In genomic region chr19:6278439-6279073, GRCm38 (mm10) we compare ENCODE assay signal across 8 mouse cellular contexts. TPM values are rescaled to one million over a fixed set of nuclear protein-coding genes. Genes with fewer than 3 reads are reported as not detected.
A peak's percentile ranks its signal among the peaks of the same experiment; 100 is the strongest.
DNase-seq lines count a peak whose midpoint lies in the region; ATAC-seq lines count a peak whose summit lies in the region.

No protein-coding gene starts in this region.

- H3K4me1 ChIP-seq in kidney, embryonic 16.5 days (ENCODE audit: insufficient read depth, low read length), result peaks cover 45% of the 10 kb centered on the region
- peaks cover 51% of the 10 kb centered on the region for H3K4me1 ChIP-seq in forebrain, embryonic 10.5 days
- peaks cover 63% of the 10 kb centered on the region for H3K4me1 ChIP-seq in liver, embryonic 11.5 days (replicated peaks; ENCODE audit: control insufficient read depth, insufficient read depth, low read length)
- peaks cover 47% of the 10 kb centered on the region for H3K4me1 ChIP-seq in neural tube, embryonic 15.5 days

- peak overlapping the region; percentile 97 for H3K4me2 ChIP-seq in kidney, embryonic 16.5 days (replicated peaks; ENCODE audit: low read depth, low read length)
- peak overlapping the region; percentile 99 for H3K4me2 ChIP-seq in liver, embryonic 11.5 days
- peak overlapping the region; percentile 98 for H3K4me2 ChIP-seq in neural tube, embryonic 15.5 days

- intact Hi-C loops in left cerebral cortex, postnatal 36 days (cut with DNase I), result no loop called here

- H3K9ac ChIP-seq in kidney, embryonic 16.5 days (replicated peaks; ENCODE audit: low read length), result peak overlapping the region; percentile 83
- H3K9ac ChIP-seq in liver, embryonic 11.5 days (ENCODE audit: low read depth, low read length), result peak overlapping the region; percentile 91
- H3K9ac ChIP-seq in neural tube, embryonic 15.5 days (replicated peaks), result peak overlapping the region; percentile 86

- peak overlapping the region; percentile 83 for H3K4me3 ChIP-seq in kidney, embryonic 16.5 days (ENCODE audit: low read length)
- peak overlapping the region; percentile 93 for H3K4me3 ChIP-seq in forebrain, embryonic 10.5 days
- peak overlapping the region; percentile 88 for H3K4me3 ChIP-seq in liver, embryonic 11.5 days (ENCODE audit: low read depth, low read length)
- peak overlapping the region; percentile 93 for H3K4me3 ChIP-seq in neural tube, embryonic 15.5 days (replicated peaks)

- 17% methylated on average over 6 of the region's 6 CpGs for WGBS in kidney, embryonic 16.5 days
- 48% methylated on average over 6 of the region's 6 CpGs for WGBS in forebrain, embryonic 10.5 days
- WGBS in liver, embryonic 11.5 days, result 39% methylated on average over 6 of the region's 6 CpGs
- WGBS in neural tube, embryonic 15.5 days, result 41% methylated on average over 6 of the region's 6 CpGs

- ATAC-seq in kidney, embryonic 16.5 days (ENCODE audit: low FRiP score, low TSS enrichment), result no peak
- ATAC-seq in liver, embryonic 11.5 days (replicated peaks; ENCODE audit: low FRiP score), result no peak
- no peak for ATAC-seq in neural tube, embryonic 15.5 days (ENCODE audit: low FRiP score)
- no peak for ATAC-seq in megakaryocyte progenitor cell, adult 5-6 weeks (replicated peaks; ENCODE audit: poor library complexity)

- no peaks in the 10 kb centered on the region for H3K9me3 ChIP-seq in kidney, embryonic 16.5 days (ENCODE audit: low read length)
- no peaks in the 10 kb centered on the region for H3K9me3 ChIP-seq in forebrain, embryonic 10.5 days
- H3K9me3 ChIP-seq in liver, embryonic 11.5 days (ENCODE audit: control insufficient read depth, low read length), result no peaks in the 10 kb centered on the region
- no peaks in the 10 kb centered on the region for H3K9me3 ChIP-seq in neural tube, embryonic 15.5 days (replicated peaks)

- peaks cover 19% of the 10 kb centered on the region for H3K36me3 ChIP-seq in kidney, embryonic 16.5 days (ENCODE audit: insufficient read depth, low read length)
- peaks cover 50% of the 10 kb centered on the region for H3K36me3 ChIP-seq in forebrain, embryonic 10.5 days (replicated peaks)
- H3K36me3 ChIP-seq in liver, embryonic 11.5 days (ENCODE audit: control insufficient read depth, insufficient read depth, low read length), result peaks cover 22% of the 10 kb centered on the region
- H3K36me3 ChIP-seq in neural tube, embryonic 15.5 days, result peaks cover 31% of the 10 kb centered on the region

- DNase-seq in kidney, adult 9 months, result no peak
- DNase-seq in forebrain, embryonic 10.5 days (ENCODE audit: extremely low spot score, low spot score), result no peak
- no peak for DNase-seq in liver, embryonic 11.5 days (ENCODE audit: low spot score)
- no peak for DNase-seq in adrenal gland, adult 8-10 months
- DNase-seq in left cerebral cortex, postnatal 36 days (ENCODE audit: low spot score in 2 of 2), result no peak

- H3K27me3 ChIP-seq in kidney, embryonic 16.5 days (ENCODE audit: insufficient read depth, low read length), result no peaks in the 10 kb centered on the region
- no peaks in the 10 kb centered on the region for H3K27me3 ChIP-seq in forebrain, embryonic 10.5 days (ENCODE audit: poor library complexity, severe bottlenecking)
- H3K27me3 ChIP-seq in liver, embryonic 11.5 days (replicated peaks; ENCODE audit: control insufficient read depth, insufficient read depth, low read length), result no peaks in the 10 kb centered on the region
- H3K27me3 ChIP-seq in neural tube, embryonic 15.5 days (replicated peaks), result no peaks in the 10 kb centered on the region

- peak overlapping the region; percentile 85 for H3K27ac ChIP-seq in kidney, embryonic 16.5 days (ENCODE audit: low read length)
- peak overlapping the region; percentile 92 for H3K27ac ChIP-seq in forebrain, embryonic 10.5 days
- H3K27ac ChIP-seq in liver, embryonic 11.5 days (ENCODE audit: low read depth, low read length), result peak overlapping the region; percentile 72
- peak overlapping the region; percentile 34; the same call in 1 of the 2 replicates for H3K27ac ChIP-seq in neural tube, embryonic 15.5 days (replicated peaks)

RNA-seq across cellular contexts. Expression of gene Ehd1, which starts 2.0 kb away (rescaled TPM):
- 84.2 and 89.5 TPM in 2 replicates for polyA plus RNA-seq in kidney, embryonic 16.5 days (2015; fragmentation: Nextera tagmentation; extraction: Ambion mirVana)
- 76.8 and 82.1 TPM in 2 replicates for polyA plus RNA-seq in forebrain, embryonic 10.5 days (2016; fragmentation: Nextera tagmentation; extraction: Ambion mirVana)
- polyA plus RNA-seq in liver, embryonic 11.5 days (2014; fragmentation: Nextera tagmentation; extraction: Ambion mirVana), result 96.5 and 105 TPM in 2 replicates
- 80.6 and 87.7 TPM in 2 replicates for polyA plus RNA-seq in neural tube, embryonic 15.5 days (2015; fragmentation: Nextera tagmentation; extraction: Ambion mirVana)
- 11.8 and 14.4 TPM in 2 replicates for total RNA-seq in megakaryocyte progenitor cell, adult 5-6 weeks (2015)
- total RNA-seq in megakaryocyte progenitor cell, adult 5-6 weeks (2017), result 39.4 and 40.9 TPM in 2 replicates
- total RNA-seq in adrenal gland, adult 8-10 months (2022), result 100 to 1,000 TPM in 3 of 4 experiments, 10 to 100 TPM in 1; 90.8 to 130 (median 118) TPM
- total RNA-seq in left cerebral cortex, postnatal 36 days (2021), result 10 to 100 TPM; 38.2 to 42.2 TPM

RNA-seq across cellular contexts. Expression of gene Cdc42bpg, which starts 27.7 kb away (rescaled TPM):
- 0.80 and 1.5 TPM in 2 replicates for polyA plus RNA-seq in kidney, embryonic 16.5 days (2015; fragmentation: Nextera tagmentation; extraction: Ambion mirVana)
- 0.23 and 0.24 TPM in 2 replicates for polyA plus RNA-seq in forebrain, embryonic 10.5 days (2016; fragmentation: Nextera tagmentation; extraction: Ambion mirVana)
- polyA plus RNA-seq in liver, embryonic 11.5 days (2014; fragmentation: Nextera tagmentation; extraction: Ambion mirVana), result 0.26 and 1.2 TPM in 2 replicates
- 0.33 and 0.36 TPM in 2 replicates for polyA plus RNA-seq in neural tube, embryonic 15.5 days (2015; fragmentation: Nextera tagmentation; extraction: Ambion mirVana)
- total RNA-seq in megakaryocyte progenitor cell, adult 5-6 weeks (2015), result 1.3 and 2.0 TPM in 2 replicates
- 3.2 and 3.5 TPM in 2 replicates for total RNA-seq in megakaryocyte progenitor cell, adult 5-6 weeks (2017)
- total RNA-seq in adrenal gland, adult 8-10 months (2022), result 10 to 100 TPM; 24.4 to 45.7 (median 38.4) TPM
- total RNA-seq in left cerebral cortex, postnatal 36 days (2021), result 1 to 10 TPM; 3.3 to 3.4 TPM

RNA-seq across cellular contexts. Expression of gene Atg2a, which starts 37.1 kb away (rescaled TPM):
- polyA plus RNA-seq in kidney, embryonic 16.5 days (2015; fragmentation: Nextera tagmentation; extraction: Ambion mirVana), result 12.1 and 13.1 TPM in 2 replicates
- polyA plus RNA-seq in forebrain, embryonic 10.5 days (2016; fragmentation: Nextera tagmentation; extraction: Ambion mirVana), result 11.1 and 11.4 TPM in 2 replicates
- 10.4 and 13.5 TPM in 2 replicates for polyA plus RNA-seq in liver, embryonic 11.5 days (2014; fragmentation: Nextera tagmentation; extraction: Ambion mirVana)
- 12.5 and 12.9 TPM in 2 replicates for polyA plus RNA-seq in neural tube, embryonic 15.5 days (2015; fragmentation: Nextera tagmentation; extraction: Ambion mirVana)
- total RNA-seq in megakaryocyte progenitor cell, adult 5-6 weeks (2015), result 9.2 and 9.4 TPM in 2 replicates
- 6.4 and 8.1 TPM in 2 replicates for total RNA-seq in megakaryocyte progenitor cell, adult 5-6 weeks (2017)
- 10 to 100 TPM; 38.6 to 57.9 (median 48.3) TPM for total RNA-seq in adrenal gland, adult 8-10 months (2022)
- 10 to 100 TPM; 32.3 to 39.4 TPM for total RNA-seq in left cerebral cortex, postnatal 36 days (2021)

RNA-seq across cellular contexts. Expression of gene Ppp2r5b, which starts 42.9 kb away (rescaled TPM):
- polyA plus RNA-seq in kidney, embryonic 16.5 days (2015; fragmentation: Nextera tagmentation; extraction: Ambion mirVana), result 27.5 and 31.0 TPM in 2 replicates
- 21.6 and 24.4 TPM in 2 replicates for polyA plus RNA-seq in forebrain, embryonic 10.5 days (2016; fragmentation: Nextera tagmentation; extraction: Ambion mirVana)
- polyA plus RNA-seq in liver, embryonic 11.5 days (2014; fragmentation: Nextera tagmentation; extraction: Ambion mirVana), result 10.5 and 12.0 TPM in 2 replicates
- polyA plus RNA-seq in neural tube, embryonic 15.5 days (2015; fragmentation: Nextera tagmentation; extraction: Ambion mirVana), result 127 and 156 TPM in 2 replicates
- total RNA-seq in megakaryocyte progenitor cell, adult 5-6 weeks (2015), result 2.8 TPM in 2 replicates
- total RNA-seq in megakaryocyte progenitor cell, adult 5-6 weeks (2017), result 2.3 and 3.1 TPM in 2 replicates
- total RNA-seq in adrenal gland, adult 8-10 months (2022), result 100 to 1,000 TPM; 103 to 160 (median 124) TPM
- 100 to 1,000 TPM; 160 to 173 TPM for total RNA-seq in left cerebral cortex, postnatal 36 days (2021)

RNA-seq across cellular contexts. Expression of gene Gpha2, which starts 52.4 kb away (rescaled TPM):
- 0.73 and 1.4 TPM in 2 replicates for polyA plus RNA-seq in kidney, embryonic 16.5 days (2015; fragmentation: Nextera tagmentation; extraction: Ambion mirVana)
- polyA plus RNA-seq in forebrain, embryonic 10.5 days (2016; fragmentation: Nextera tagmentation; extraction: Ambion mirVana), result 0.58 TPM in 1 of 2 replicates, not detected in the other
- polyA plus RNA-seq in liver, embryonic 11.5 days (2014; fragmentation: Nextera tagmentation; extraction: Ambion mirVana), result 0.70 TPM in 1 of 2 replicates, not detected in the other
- 0.75 TPM in 1 of 2 replicates, not detected in the other for polyA plus RNA-seq in neural tube, embryonic 15.5 days (2015; fragmentation: Nextera tagmentation; extraction: Ambion mirVana)
- not detected in 2 replicates for total RNA-seq in megakaryocyte progenitor cell, adult 5-6 weeks (2015)
- total RNA-seq in megakaryocyte progenitor cell, adult 5-6 weeks (2017), result not detected in 2 replicates
- total RNA-seq in adrenal gland, adult 8-10 months (2022), result 10 to 100 TPM; 23.4 to 37.6 (median 29.4) TPM
- total RNA-seq in left cerebral cortex, postnatal 36 days (2021), result not detected

Comparison
In these comparisons a context has a peak if more than half of its experiments do, and no peak if none do; other contexts are left out.
1. H3K27ac ChIP-seq: peak in every context shown above with its lines; median percentile 92 in forebrain, embryonic 10.5 days; 85 in kidney, embryonic 16.5 days; 72 in liver, embryonic 11.5 days; 34 in neural tube, embryonic 15.5 days.